ENCODE assay signal across 8 mouse cellular contexts in the genomic region with DNA sequence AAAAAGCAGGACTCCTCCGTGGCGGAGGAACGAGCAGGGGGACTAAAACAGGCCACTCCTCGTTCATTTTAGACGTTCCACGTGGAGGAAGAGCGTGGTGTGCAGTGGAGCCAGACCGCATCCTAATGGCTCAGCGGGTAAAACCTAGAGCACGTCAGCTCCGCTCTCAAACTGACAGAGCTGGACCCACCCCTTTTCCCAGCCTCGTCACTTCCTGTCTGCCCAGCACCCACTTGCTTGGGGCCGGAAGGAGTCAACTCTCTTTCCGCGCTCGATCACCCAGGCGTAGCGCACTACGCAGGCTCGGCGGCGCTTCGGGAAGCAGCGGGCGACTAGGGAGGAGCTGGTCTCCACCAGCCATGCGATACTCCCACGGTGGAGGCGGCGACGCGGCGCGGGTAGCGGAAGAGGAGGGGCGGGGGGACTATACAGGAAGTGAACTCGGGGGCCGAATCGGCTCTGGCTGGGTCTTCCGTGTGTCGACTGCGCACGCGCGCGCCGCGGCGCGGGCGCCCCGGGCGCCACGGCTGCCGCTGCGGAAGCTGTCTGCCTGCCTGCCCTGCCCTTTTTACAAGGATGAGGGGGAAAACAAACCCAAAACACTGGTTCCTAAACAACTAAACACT. TPM values are rescaled to one million over a fixed set of nuclear protein-coding genes. Genes with fewer than 3 reads are reported as not detected.
DNase-seq lines count a peak whose midpoint lies in the region; ATAC-seq and TF ChIP-seq lines count a peak whose summit lies in the region.

No protein-coding gene starts in this region.

- H3K4me3 ChIP-seq in hindbrain, postnatal 0 days (ENCODE audit: low read length): peak overlapping the region; percentile 45
- peak overlapping the region; percentile 65 for H3K4me3 ChIP-seq in left cerebral cortex, adult 2 months

- H3K4me2 ChIP-seq in hindbrain, postnatal 0 days (ENCODE audit: low read depth, low read length): peak overlapping the region; percentile 55

- intact Hi-C loops in left cerebral cortex, adult 2 months (cut with DNase I): loop anchor here (1.0 kb wide), 2 partner anchors 34 to 56 kb away; a partner anchor contains a TSS

- no peak for TF ChIP-seq CTCF in hindbrain, postnatal 0 days (IDR thresholded peaks at IDR 0.05; ENCODE audit: low read depth)
- no peak for TF ChIP-seq CTCF in left cerebral cortex, adult 2 months (IDR thresholded peaks at IDR 0.05)

- H3K9me3 ChIP-seq in hindbrain, postnatal 0 days (ENCODE audit: low read length): no peaks in the 10 kb centered on the region

- DNase-seq in WW6 (ENCODE audit: low read depth, low spot score): peak; percentile 74
- peak; percentile 60 to 89 for DNase-seq in cerebellum, postnatal 4 days (ENCODE audit: low spot score in 2 of 2)
- peak; percentile 88 for DNase-seq in gastrocnemius, adult 18-20 months (ENCODE audit: low spot score)
- peak; percentile 95 for DNase-seq in hindbrain, postnatal 0 days (ENCODE audit: low spot score)
- peak; percentile 88 to 93 for DNase-seq in left cerebral cortex, adult 2 months (ENCODE audit: extremely low spot score in 1 of 2, low spot score in 2 of 2)
- peak; percentile 89 to 95 for DNase-seq in right cerebral cortex, adult 2 months (ENCODE audit: low spot score in 2 of 2)
- peak; percentile 84 for DNase-seq in urinary bladder, postnatal 14 days (ENCODE audit: low spot score)

- no peaks in the 10 kb centered on the region for H3K27me3 ChIP-seq in hindbrain, postnatal 0 days (ENCODE audit: insufficient read depth, low read length)

- H3K36me3 ChIP-seq in hindbrain, postnatal 0 days (ENCODE audit: insufficient read depth, low read length): no peaks in the 10 kb centered on the region

- WGBS in hindbrain, postnatal 0 days: under 1% methylated on average over 55 of the region's 55 CpGs

- H3K4me1 ChIP-seq in hindbrain, postnatal 0 days (ENCODE audit: insufficient read depth, low read length): no peaks in the 10 kb centered on the region

- peak; percentile 99 for ATAC-seq in hindbrain, postnatal 0 days
- peak; percentile 99 for ATAC-seq in megakaryocyte, adult 5-6 weeks (ENCODE audit: poor library complexity, severe bottlenecking)

- peak overlapping the region; percentile 45 for H3K9ac ChIP-seq in hindbrain, postnatal 0 days (replicated peaks; ENCODE audit: low read length)

- H3K27ac ChIP-seq in hindbrain, postnatal 0 days: peak overlapping the region; percentile 87
- H3K27ac ChIP-seq in left cerebral cortex, adult 2 months: peak overlapping the region; percentile 79

RNA-seq across cellular contexts. Expression of a gene that starts 34.8 kb away (rescaled TPM):
- 100 to 1,000 TPM in 1 of 2 experiments, 10 to 100 TPM in 1; 77.2 to 102 TPM for total RNA-seq in gastrocnemius, adult 18-20 months (2021)
- 179 and 196 TPM in 2 replicates for total RNA-seq in hindbrain, postnatal 0 days (2014; rRNA removed)
- 55.5 and 88.1 TPM in 2 replicates for polyA plus RNA-seq in hindbrain, postnatal 0 days (2015; fragmentation: Nextera tagmentation; extraction: Ambion mirVana)
- total RNA-seq in left cerebral cortex, adult 2 months (2021): 100 to 1,000 TPM in 1 of 2 experiments, 10 to 100 TPM in 1; 99.9 to 153 TPM
- 95.0 and 104 TPM in 2 replicates for total RNA-seq in megakaryocyte, adult 5-6 weeks (2015)
- total RNA-seq in megakaryocyte, adult 5-6 weeks (2017): 102 and 106 TPM in 2 replicates

RNA-seq across cellular contexts. Expression of a gene that starts 54.3 kb away (rescaled TPM):
- total RNA-seq in gastrocnemius, adult 18-20 months (2021): 10 to 100 TPM; 15.2 to 17.0 TPM
- total RNA-seq in hindbrain, postnatal 0 days (2014; rRNA removed): 24.2 and 27.9 TPM in 2 replicates
- polyA plus RNA-seq in hindbrain, postnatal 0 days (2015; fragmentation: Nextera tagmentation; extraction: Ambion mirVana): 19.0 and 20.2 TPM in 2 replicates
- total RNA-seq in left cerebral cortex, adult 2 months (2021): 10 to 100 TPM; 37.2 to 37.6 TPM
- 37.8 and 45.3 TPM in 2 replicates for total RNA-seq in megakaryocyte, adult 5-6 weeks (2015)
- 32.1 and 32.6 TPM in 2 replicates for total RNA-seq in megakaryocyte, adult 5-6 weeks (2017)

RNA-seq across cellular contexts. Expression of a gene that starts 56.6 kb away (rescaled TPM):
- total RNA-seq in gastrocnemius, adult 18-20 months (2021): 1 to 10 TPM; 5.7 to 6.1 TPM
- 21.7 and 26.5 TPM in 2 replicates for total RNA-seq in hindbrain, postnatal 0 days (2014; rRNA removed)
- polyA plus RNA-seq in hindbrain, postnatal 0 days (2015; fragmentation: Nextera tagmentation; extraction: Ambion mirVana): 8.6 and 8.7 TPM in 2 replicates
- 10 to 100 TPM; 28.5 to 30.9 TPM for total RNA-seq in left cerebral cortex, adult 2 months (2021)
- 9.4 and 12.9 TPM in 2 replicates for total RNA-seq in megakaryocyte, adult 5-6 weeks (2015)
- total RNA-seq in megakaryocyte, adult 5-6 weeks (2017): 6.9 and 7.2 TPM in 2 replicates

Comparison
In these comparisons a context has a peak if more than half of its experiments do, and no peak if none do; other contexts are left out.
1. Peak in every context shown above with its lines: DNase-seq, ATAC-seq, H3K4me3 ChIP-seq and H3K27ac ChIP-seq.